Mouse (Mus musculus) embryonic facial prominence, embryonic 13.5 days (tissue): ENCODE data around the gene Dock2. TPM values are rescaled to one million over a fixed set of nuclear protein-coding genes. Genes with fewer than 3 reads are reported as not detected.

Source experiments
- ATAC-seq: fragments of 200-750 bp; cut with Nextera tagmentation; 2 replicates; pipeline ENCODE4 v1.8.0; 2017; ENCODE audit warnings: low read depth; ENCODE audit not compliant: insufficient number of reproducible peaks, insufficient read depth, low FRiP score, low TSS enrichment
- H3K27ac ChIP-seq: fragments of 300-500 bp; sonication (generic); 2 replicates; pipeline ENCODE4 v1.5.1; 2015; ENCODE audit warnings: moderate library complexity, mild to moderate bottlenecking, inconsistent platforms
- H3K27me3 ChIP-seq: fragments of 300-500 bp; sonication (generic); 2 replicates; pipeline ENCODE4 v1.6.1; 2015; ENCODE audit warnings: mild to moderate bottlenecking, inconsistent platforms
- H3K36me3 ChIP-seq: fragments of 300-500 bp; sonication (generic); 2 replicates; pipeline ENCODE4 v1.6.1; 2015; ENCODE audit warnings: mild to moderate bottlenecking, inconsistent platforms
- H3K4me1 ChIP-seq: fragments of 300-500 bp; sonication (generic); 2 replicates; pipeline ENCODE4 v1.6.1; 2015; ENCODE audit warnings: inconsistent platforms
- H3K4me2 ChIP-seq: fragments of 300-500 bp; sonication (generic); 2 replicates; pipeline ENCODE4 v1.6.1; 2015; ENCODE audit warnings: moderate library complexity, mild to moderate bottlenecking, inconsistent platforms
- H3K4me3 ChIP-seq: fragments of 300-500 bp; sonication (generic); 2 replicates; pipeline ENCODE4 v1.5.1; 2015; ENCODE audit warnings: mild to moderate bottlenecking, inconsistent platforms
- H3K9ac ChIP-seq: fragments of 300-500 bp; sonication (generic); 2 replicates; pipeline ENCODE4 v1.6.1; 2015; ENCODE audit warnings: mild to moderate bottlenecking, inconsistent platforms
- H3K9me3 ChIP-seq: fragments of 300-500 bp; sonication (generic); 2 replicates; pipeline ENCODE4 v1.6.1; 2016; ENCODE audit warnings: inconsistent platforms
- WGBS: fragments of 180-500 bp; shearing (Covaris S2); methylation state at CpG from one replicate; pipeline ENCODE4 v1.1.7; 2015; ENCODE audit warnings: mixed read lengths; 5-methylcytosine and 5-hydroxymethylcytosine counted together
- polyA plus RNA-seq: library from polyadenylated mRNA; unstranded; fragments of >200 nt; fragmentation: Nextera tagmentation; extraction: Ambion mirVana; gene quantifications from 2 replicates; pipeline ENCODE4 v1.2.1, GENCODE M21; 2015

Dock2 gene
- polyA plus RNA-seq, 1 experiment from 2014 or later, result 0.98 TPM

GRCm38 (mm10) chr11:34713360-34713759 lies 70.3 kb downstream of the Dock2 start:
- no peak overlapping the region for H3K4me2 ChIP-seq
- no peak overlapping the region for H3K9ac ChIP-seq
- H3K4me1 ChIP-seq, result no peaks in the 10 kb centered on the region
- no peak overlapping the region for H3K27ac ChIP-seq
- ATAC-seq, result no peak
- no peaks in the 10 kb centered on the region for H3K9me3 ChIP-seq
- H3K36me3 ChIP-seq, result no peaks in the 10 kb centered on the region
- 71% methylated on average over 5 of the region's 5 CpGs for WGBS
- H3K27me3 ChIP-seq, result no peaks in the 10 kb centered on the region
- H3K4me3 ChIP-seq, result no peak overlapping the region

DNA sequence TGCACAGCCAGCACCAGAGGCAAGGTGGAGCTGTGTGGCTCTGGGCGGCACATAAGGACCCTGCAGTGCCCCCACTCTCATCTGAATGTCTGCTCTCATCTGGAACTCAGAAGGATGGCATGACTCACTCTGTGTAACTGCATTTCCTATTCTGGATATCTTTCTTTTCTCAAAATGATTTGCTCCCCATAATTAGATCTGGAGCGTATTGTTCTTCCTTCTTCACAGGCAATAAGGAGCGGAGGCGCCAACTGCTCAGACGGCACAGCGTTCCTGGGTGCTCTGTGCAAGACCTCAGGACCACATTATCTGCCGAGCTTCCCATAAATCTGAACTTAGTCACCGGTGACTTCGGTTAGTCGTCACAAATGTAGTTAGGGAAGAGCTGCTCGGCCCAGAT lies 75.4 kb downstream of the Dock2 start:
- H3K9me3 ChIP-seq, result no peaks in the 10 kb centered on the region
- no peaks in the 10 kb centered on the region for H3K27me3 ChIP-seq
- H3K4me1 ChIP-seq, result no peaks in the 10 kb centered on the region
- no peak overlapping the region for H3K4me3 ChIP-seq
- H3K4me2 ChIP-seq, result no peak overlapping the region
- no peaks in the 10 kb centered on the region for H3K36me3 ChIP-seq
- no peak for ATAC-seq
- no peak overlapping the region for H3K9ac ChIP-seq
- no peak overlapping the region for H3K27ac ChIP-seq
- 92% methylated on average over 11 of the region's 11 CpGs for WGBS

DNA sequence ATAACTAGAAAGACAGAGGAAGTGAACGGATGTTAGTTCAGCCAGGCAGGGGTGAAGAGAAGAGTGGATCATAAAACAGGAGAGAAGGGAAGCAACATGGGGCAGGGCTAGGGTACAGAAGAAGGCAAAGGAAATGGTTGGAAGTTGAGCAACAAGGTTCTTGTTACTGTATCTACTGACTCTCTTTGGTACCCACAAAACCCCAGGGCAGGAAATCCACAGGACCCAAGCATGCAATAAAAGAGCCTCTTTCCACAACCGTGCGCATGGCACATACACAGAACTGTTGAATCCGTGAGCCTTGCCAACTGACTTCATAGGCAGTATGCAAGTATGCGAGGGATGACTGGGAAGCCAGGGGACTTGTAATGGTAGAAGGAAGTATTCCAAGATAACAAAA lies 76.3 kb downstream of the Dock2 start:
- Histone ChIP-seq H3K4me2 (no peak overlapping the region), H3K4me3 (no peak overlapping the region), H3K9me3 (no peaks in the 10 kb centered on the region), H3K9ac (no peak overlapping the region), H3K36me3 (no peaks in the 10 kb centered on the region), H3K4me1 (no peaks in the 10 kb centered on the region), H3K27me3 (no peaks in the 10 kb centered on the region), H3K27ac (no peak overlapping the region)
- WGBS, result 91% methylated on average over 5 of the region's 5 CpGs
- ATAC-seq, result no peak

DNA sequence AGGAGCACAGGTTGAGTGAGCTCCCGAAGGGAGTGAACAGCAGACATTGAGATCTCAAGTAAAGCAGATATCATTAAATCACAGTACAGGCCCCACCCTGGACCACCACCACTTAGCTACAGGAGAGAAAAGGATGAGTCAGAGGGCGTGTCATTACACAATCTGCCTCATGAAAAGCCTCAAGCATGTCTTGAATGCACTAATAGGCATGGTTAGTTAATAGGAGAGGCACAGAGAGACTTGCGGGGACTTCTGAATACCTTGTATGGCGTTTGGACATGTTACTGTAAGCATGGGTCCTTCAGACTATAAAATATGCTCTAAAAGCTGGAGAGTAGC lies 78.6 kb downstream of the Dock2 start:
- Histone ChIP-seq H3K9ac (no peak overlapping the region), H3K27ac (no peak overlapping the region), H3K4me1 (no peaks in the 10 kb centered on the region), H3K27me3 (no peaks in the 10 kb centered on the region), H3K9me3 (no peaks in the 10 kb centered on the region), H3K4me2 (no peak overlapping the region), H3K4me3 (no peak overlapping the region), H3K36me3 (no peaks in the 10 kb centered on the region)
- WGBS, result 68% methylated on average over 4 of the region's 4 CpGs
- no peak for ATAC-seq

DNA sequence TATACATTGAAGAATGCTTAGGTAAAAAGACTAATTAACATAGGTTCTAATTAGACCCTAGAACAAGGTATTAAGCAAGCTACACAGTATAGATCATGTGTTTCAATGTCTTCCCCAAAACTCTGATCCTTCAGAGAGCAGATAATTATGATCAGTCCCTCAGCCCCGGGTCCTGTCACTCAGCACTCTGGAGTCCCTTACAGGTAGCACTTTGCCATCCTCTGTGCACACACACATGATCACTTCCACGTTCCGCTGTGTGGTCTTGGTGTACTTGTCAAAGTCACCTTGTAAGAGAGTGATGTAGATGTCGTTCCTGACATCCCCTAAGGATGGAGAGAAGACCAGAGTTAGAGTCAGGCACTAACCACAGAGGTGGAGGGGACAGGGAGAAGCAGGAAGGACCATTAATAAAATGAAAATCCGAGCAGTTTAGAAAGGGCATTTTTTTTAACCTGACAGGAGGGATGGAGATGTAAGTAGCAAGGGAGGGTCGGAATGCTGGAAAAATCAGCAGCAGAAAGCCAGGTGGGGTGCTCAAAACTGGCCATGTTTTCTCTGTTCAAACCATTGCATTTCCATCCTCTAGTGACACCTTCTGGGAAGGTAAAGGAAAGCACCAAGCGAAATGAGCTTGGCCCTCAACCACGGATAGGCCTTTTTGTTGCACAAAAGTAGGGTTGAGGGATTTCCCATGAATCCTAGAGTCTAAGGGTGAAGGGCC lies 79.1 kb downstream of the Dock2 start:
- Histone ChIP-seq H3K4me2 (no peak overlapping the region), H3K9ac (no peak overlapping the region), H3K27ac (no peak overlapping the region), H3K36me3 (no peaks in the 10 kb centered on the region), H3K4me1 (no peaks in the 10 kb centered on the region), H3K9me3 (no peaks in the 10 kb centered on the region), H3K4me3 (no peak overlapping the region), H3K27me3 (no peaks in the 10 kb centered on the region)
- no peak for ATAC-seq
- WGBS, result 50% methylated on average over 8 of the region's 8 CpGs

DNA sequence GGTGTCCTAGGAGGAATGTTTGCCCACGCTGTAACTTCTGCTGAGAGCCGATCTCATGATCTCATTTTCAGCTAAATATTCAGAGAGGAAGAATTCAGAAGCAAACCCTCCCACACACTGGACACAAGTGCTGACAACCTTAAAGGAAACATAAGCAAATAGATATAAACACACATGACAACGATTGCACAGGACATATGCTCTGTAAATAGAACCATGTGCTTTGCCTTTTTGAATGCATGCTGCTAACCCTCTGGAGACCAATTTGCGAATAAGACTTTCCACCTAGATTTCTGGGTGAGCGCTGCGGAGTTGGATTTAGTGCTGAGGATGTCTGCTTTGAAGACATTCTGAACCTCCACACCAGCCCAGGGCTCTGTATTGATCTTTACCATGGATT lies 79.8 kb downstream of the Dock2 start:
- Histone ChIP-seq H3K36me3 (no peaks in the 10 kb centered on the region), H3K9me3 (no peaks in the 10 kb centered on the region), H3K4me2 (no peak overlapping the region), H3K27me3 (no peaks in the 10 kb centered on the region), H3K9ac (no peak overlapping the region), H3K4me1 (no peaks in the 10 kb centered on the region), H3K4me3 (no peak overlapping the region), H3K27ac (no peak overlapping the region)
- 41% methylated on average over 6 of the region's 6 CpGs for WGBS
- no peak for ATAC-seq

DNA sequence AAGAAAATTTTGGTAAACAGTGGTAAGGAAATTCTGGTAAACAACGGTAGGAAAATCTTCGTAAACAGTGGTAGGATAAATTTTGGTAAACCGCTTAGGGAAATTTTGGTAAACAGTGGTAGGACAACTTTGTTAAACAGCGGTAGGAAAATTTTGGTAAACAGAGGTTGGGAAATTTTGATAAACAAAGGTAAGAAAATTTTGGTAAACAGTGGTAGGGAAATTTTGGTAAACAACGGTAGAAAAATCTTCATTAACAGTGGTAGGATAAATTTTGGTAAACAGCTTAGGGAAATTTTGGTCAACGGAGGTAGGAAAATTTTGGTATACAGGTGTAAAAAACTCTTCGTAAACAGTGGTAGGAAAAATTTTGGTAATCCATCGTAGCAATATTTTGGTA lies 101.9 kb downstream of the Dock2 start:
- Histone ChIP-seq H3K9ac (no peak overlapping the region), H3K4me1 (no peaks in the 10 kb centered on the region), H3K4me2 (no peak overlapping the region), H3K9me3 (no peaks in the 10 kb centered on the region), H3K27ac (no peak overlapping the region), H3K4me3 (no peak overlapping the region), H3K27me3 (no peaks in the 10 kb centered on the region), H3K36me3 (no peaks in the 10 kb centered on the region)
- WGBS, result 52% methylated on average over 8 of the region's 8 CpGs
- ATAC-seq, result no peak

DNA sequence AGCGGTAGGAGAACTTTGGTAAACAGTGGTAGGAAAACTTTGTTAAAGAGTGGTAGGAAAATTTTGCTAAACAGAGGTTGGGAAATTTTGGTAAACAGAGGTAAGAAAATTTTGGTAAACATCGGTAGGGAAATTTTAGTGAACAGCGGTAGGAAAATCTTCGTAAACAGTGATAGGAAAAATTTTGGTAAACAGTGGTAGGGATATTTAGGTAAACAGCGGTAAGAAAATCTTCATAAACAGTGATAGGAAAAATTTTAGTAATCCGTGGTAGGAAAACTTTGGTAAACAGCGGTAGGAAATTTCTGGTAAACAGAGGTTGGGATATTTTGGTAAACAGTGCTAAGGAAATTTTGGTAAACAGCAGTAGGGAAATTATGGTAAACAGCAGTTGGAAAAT lies 239.1 kb downstream of the Dock2 start:
- no peak for ATAC-seq
- Histone ChIP-seq H3K27me3 (no peaks in the 10 kb centered on the region), H3K4me3 (no peak overlapping the region), H3K4me1 (no peaks in the 10 kb centered on the region), H3K9ac (no peak overlapping the region), H3K27ac (no peak overlapping the region), H3K9me3 (peaks cover 10% of the 10 kb centered on the region; the same call in 1 of the 2 replicates), H3K4me2 (no peak overlapping the region), H3K36me3 (no peaks in the 10 kb centered on the region)
- WGBS, result 74% methylated on average over 7 of the region's 7 CpGs

GRCm38 (mm10) chr11:34532131-34532530 lies 251.6 kb downstream of the Dock2 start:
- no peak for ATAC-seq
- 90% methylated on average over 10 of the region's 10 CpGs for WGBS
- H3K9me3 ChIP-seq, result no peaks in the 10 kb centered on the region

DNA sequence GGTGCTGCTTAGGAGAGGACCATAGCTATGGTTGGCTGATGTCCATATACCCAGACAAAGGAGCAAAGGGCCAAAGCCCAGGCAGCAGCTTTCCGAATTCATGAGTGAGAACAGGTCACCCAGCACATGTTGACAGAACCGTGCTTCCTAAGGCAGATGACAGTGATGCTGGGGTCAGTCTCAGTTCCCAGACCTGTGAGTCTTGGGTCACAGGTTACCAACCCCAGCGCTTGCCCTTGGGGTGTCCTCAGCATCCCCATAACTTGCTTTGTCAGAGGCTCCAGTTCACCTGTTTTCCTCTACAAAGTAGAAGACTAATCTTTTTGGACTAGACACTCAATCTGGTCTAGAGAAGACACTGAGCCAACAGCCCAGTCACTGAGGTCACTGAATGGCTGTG lies 252.7 kb downstream of the Dock2 start:
- H3K4me3 ChIP-seq, result no peak overlapping the region
- H3K4me2 ChIP-seq, result no peak overlapping the region
- H3K4me1 ChIP-seq, result no peaks in the 10 kb centered on the region
- H3K9me3 ChIP-seq, result no peaks in the 10 kb centered on the region
- H3K27ac ChIP-seq, result no peak overlapping the region
- ATAC-seq, result 0 out of 2 replicates have a peak, but pooled peaks have one; percentile 6
- no peak overlapping the region for H3K9ac ChIP-seq
- 86% methylated on average over 3 of the region's 3 CpGs for WGBS
- no peaks in the 10 kb centered on the region for H3K27me3 ChIP-seq
- no peaks in the 10 kb centered on the region for H3K36me3 ChIP-seq

More at GRCm38 (mm10) chr11:34532131-34532530, 251.6 kb downstream of the Dock2 start:
- Histone ChIP-seq H3K36me3 (no peaks in the 10 kb centered on the region), H3K4me3 (no peak overlapping the region), H3K4me2 (no peak overlapping the region), H3K9ac (no peak overlapping the region), H3K27me3 (no peaks in the 10 kb centered on the region), H3K4me1 (no peaks in the 10 kb centered on the region), H3K27ac (no peak overlapping the region)

DNA sequence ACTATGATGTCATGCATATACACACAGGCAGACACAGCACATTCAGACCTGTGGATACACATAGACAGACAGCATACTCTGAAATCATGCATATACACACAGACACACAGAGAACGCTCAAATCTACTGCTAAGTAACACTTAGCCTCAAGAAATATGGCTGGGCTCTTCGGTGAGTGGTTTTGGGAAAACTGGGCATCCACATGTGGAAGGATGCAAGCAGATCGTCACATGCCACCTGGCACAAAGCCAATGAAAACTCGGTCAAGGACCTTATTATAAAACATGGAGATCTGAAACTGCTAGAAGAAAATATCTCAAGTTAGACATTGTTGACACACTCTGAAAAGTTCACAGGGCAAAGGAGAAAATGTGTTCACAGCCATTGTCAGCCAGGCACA lies 255.7 kb downstream of the Dock2 start:
- no peaks in the 10 kb centered on the region for H3K9me3 ChIP-seq
- no peak overlapping the region for H3K4me3 ChIP-seq
- no peak for ATAC-seq
- no peaks in the 10 kb centered on the region for H3K4me1 ChIP-seq
- no peaks in the 10 kb centered on the region for H3K36me3 ChIP-seq
- H3K9ac ChIP-seq, result no peak overlapping the region
- H3K27ac ChIP-seq, result no peak overlapping the region
- WGBS, result 87% methylated on average over 4 of the region's 4 CpGs
- H3K4me2 ChIP-seq, result no peak overlapping the region
- H3K27me3 ChIP-seq, result no peaks in the 10 kb centered on the region

DNA sequence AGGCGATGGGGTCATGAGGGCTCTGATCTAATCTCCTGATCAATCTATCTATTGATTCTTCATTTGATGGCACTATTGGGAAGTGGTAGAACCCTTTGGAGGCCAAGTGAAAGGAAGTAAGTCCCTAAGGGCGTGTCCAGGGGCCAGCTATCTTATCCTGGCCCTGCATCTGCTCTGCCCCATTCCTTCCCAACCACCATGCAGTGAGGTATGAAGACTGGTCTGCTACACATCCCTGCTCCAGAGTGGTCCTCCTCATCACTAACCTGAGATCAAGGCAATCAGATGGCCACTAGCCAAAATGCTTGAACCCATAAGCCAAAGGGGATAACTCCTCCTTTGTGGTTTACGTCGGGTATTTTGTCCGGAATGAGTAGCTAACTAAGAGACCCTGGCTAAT lies 256.5 kb downstream of the Dock2 start:
- Histone ChIP-seq H3K27ac (no peak overlapping the region), H3K9me3 (no peaks in the 10 kb centered on the region), H3K4me1 (no peaks in the 10 kb centered on the region), H3K4me3 (no peak overlapping the region), H3K4me2 (no peak overlapping the region), H3K27me3 (no peaks in the 10 kb centered on the region), H3K9ac (no peak overlapping the region), H3K36me3 (no peaks in the 10 kb centered on the region)
- no peak for ATAC-seq
- 91% methylated on average over 5 of the region's 5 CpGs for WGBS
